Mouse (Mus musculus): Measurements from ENCODE around the gene E130218I03Rik. TPM values are rescaled to one million over a fixed set of nuclear protein-coding genes. Genes with fewer than 3 reads are reported as not detected.

The E130218I03Rik gene
- polyA plus RNA-seq, 2 experiments, result not detected

DNA sequence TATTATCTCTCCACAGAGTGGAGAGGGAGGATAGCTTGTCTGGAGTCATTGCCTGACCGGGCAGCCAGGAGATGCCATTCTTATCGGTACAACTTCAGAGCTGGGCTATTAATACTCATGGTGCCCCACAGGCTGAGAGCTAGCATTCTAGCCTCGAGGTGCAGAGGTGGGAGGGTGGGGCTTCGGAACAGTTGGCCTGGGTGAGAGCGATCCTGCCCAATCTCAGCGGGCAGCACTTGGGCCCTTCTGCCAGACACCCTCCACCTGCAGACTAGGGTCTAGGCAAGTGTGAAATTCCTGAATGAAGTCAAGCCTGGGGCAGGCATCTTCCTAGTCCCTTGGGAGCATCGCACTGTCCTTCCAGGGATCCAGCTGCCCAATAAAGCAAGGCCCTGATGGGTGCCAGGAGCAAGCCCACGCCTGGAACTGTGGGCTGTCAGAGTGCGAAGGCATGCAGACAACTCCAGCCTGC lies 50.3 kb downstream of the E130218I03Rik start:
- H3K4me1 ChIP-seq (replicated peaks; ENCODE audit: control insufficient read depth in 2 of 2, insufficient read depth in 2 of 2, low read length in 1 of 2), result peaks cover 0 to 2% of the 10 kb centered on the region in 2 experiments; a peak in 1 of 4 replicates
- H3K4me2 ChIP-seq (ENCODE audit: low read depth), result no peak overlapping the region
- WGBS (ENCODE audit: insufficient replicate concordance), result 40% methylated on average over 9 of the region's 9 CpGs
- H3K27me3 ChIP-seq (ENCODE audit: control insufficient read depth, insufficient read depth, low read length), result no peaks in the 10 kb centered on the region
- DNase-seq (ENCODE audit: low read depth in 3 of 3, low spot score in 3 of 3), result no peak
- H3K36me3 ChIP-seq (replicated peaks; ENCODE audit: control insufficient read depth, insufficient read depth, low read depth), result no peaks in the 10 kb centered on the region
- H3K9me3 ChIP-seq (ENCODE audit: control insufficient read depth, low read length), result no peaks in the 10 kb centered on the region
- TF ChIP-seq CTCF (IDR thresholded peaks at IDR 0.05; ENCODE audit: low read depth) (no peak), EP300 (IDR thresholded peaks at IDR 0.05; ENCODE audit: low read depth) (no peak)
- H3K4me3 ChIP-seq (ENCODE audit: insufficient read depth in 1 of 2, low read depth in 2 of 2, low read length in 2 of 2), result no peak overlapping the region
- no peak for ATAC-seq (ENCODE audit: insufficient read depth)
- no peak overlapping the region for H3K9ac ChIP-seq (replicated peaks)
- no peak overlapping the region for H3K27ac ChIP-seq

Other genes with a start within 250 kb of the E130218I03Rik start
- gene Dhdds, start 242.7 kb upstream of the E130218I03Rik start, polyA plus RNA-seq (2012; rRNA removed), result 10.5 and 13.3 TPM in 2 replicates
- 16.8 and 17.8 TPM in 2 replicates for gene Dhdds, start 242.7 kb upstream of the E130218I03Rik start, polyA plus RNA-seq (2014; fragmentation: Nextera tagmentation; extraction: Ambion mirVana)
- 0.70 and 0.95 TPM in 2 replicates for gene Lin28a, start 224.8 kb upstream of the E130218I03Rik start, polyA plus RNA-seq (2012; rRNA removed)
- 0.28 and 0.42 TPM in 2 replicates for gene Lin28a, start 224.8 kb upstream of the E130218I03Rik start, polyA plus RNA-seq (2014; fragmentation: Nextera tagmentation; extraction: Ambion mirVana)
- 0.03 and 0.06 TPM in 2 replicates for gene Zfp683, start 189.8 kb upstream of the E130218I03Rik start, polyA plus RNA-seq (2012; rRNA removed)
- not detected in 2 replicates for gene Zfp683, start 189.8 kb upstream of the E130218I03Rik start, polyA plus RNA-seq (2014; fragmentation: Nextera tagmentation; extraction: Ambion mirVana)
- 0.23 TPM in 2 replicates for gene Crybg2, start 182.8 kb upstream of the E130218I03Rik start, polyA plus RNA-seq (2012; rRNA removed)
- 0.42 and 0.67 TPM in 2 replicates for gene Crybg2, start 182.8 kb upstream of the E130218I03Rik start, polyA plus RNA-seq (2014; fragmentation: Nextera tagmentation; extraction: Ambion mirVana)
- 17.1 and 31.5 TPM in 2 replicates for gene Cd52, start 148.6 kb upstream of the E130218I03Rik start, polyA plus RNA-seq (2012; rRNA removed)
- 31.0 and 36.7 TPM in 2 replicates for gene Cd52, start 148.6 kb upstream of the E130218I03Rik start, polyA plus RNA-seq (2014; fragmentation: Nextera tagmentation; extraction: Ambion mirVana)
- gene Ubxn11, start 141.1 kb upstream of the E130218I03Rik start, polyA plus RNA-seq (2012; rRNA removed), result 1.4 TPM in 2 replicates
- 2.0 and 3.7 TPM in 2 replicates for gene Ubxn11, start 141.1 kb upstream of the E130218I03Rik start, polyA plus RNA-seq (2014; fragmentation: Nextera tagmentation; extraction: Ambion mirVana)
- 70.8 and 79.9 TPM in 2 replicates for gene Sh3bgrl3, start 114.9 kb upstream of the E130218I03Rik start, polyA plus RNA-seq (2012; rRNA removed)
- 142 and 153 TPM in 2 replicates for gene Sh3bgrl3, start 114.9 kb upstream of the E130218I03Rik start, polyA plus RNA-seq (2014; fragmentation: Nextera tagmentation; extraction: Ambion mirVana)
- gene Cep85, start 56.5 kb upstream of the E130218I03Rik start, polyA plus RNA-seq (2012; rRNA removed), result 14.2 and 16.9 TPM in 2 replicates
- gene Cep85, start 56.5 kb upstream of the E130218I03Rik start, polyA plus RNA-seq (2014; fragmentation: Nextera tagmentation; extraction: Ambion mirVana), result 30.2 and 35.2 TPM in 2 replicates
- gene Gm7534, start 40.7 kb upstream of the E130218I03Rik start, polyA plus RNA-seq (2012; rRNA removed), result not detected in 2 replicates
- gene Gm7534, start 40.7 kb upstream of the E130218I03Rik start, polyA plus RNA-seq (2014; fragmentation: Nextera tagmentation; extraction: Ambion mirVana), result not detected in 2 replicates
- gene Catsper4, start 16.3 kb upstream of the E130218I03Rik start, polyA plus RNA-seq (2012; rRNA removed), result not detected in 2 replicates
- gene Catsper4, start 16.3 kb upstream of the E130218I03Rik start, polyA plus RNA-seq (2014; fragmentation: Nextera tagmentation; extraction: Ambion mirVana), result not detected in 2 replicates
- gene Cnksr1, start 5.3 kb upstream of the E130218I03Rik start, polyA plus RNA-seq (2012; rRNA removed), result 0.05 and 0.06 TPM in 2 replicates
- 0.35 TPM in 1 of 2 replicates, not detected in the other for gene Cnksr1, start 5.3 kb upstream of the E130218I03Rik start, polyA plus RNA-seq (2014; fragmentation: Nextera tagmentation; extraction: Ambion mirVana)
- 5.6 and 6.4 TPM in 2 replicates for gene Zfp593, start 1.9 kb downstream of the E130218I03Rik start, polyA plus RNA-seq (2012; rRNA removed)
- gene Zfp593, start 1.9 kb downstream of the E130218I03Rik start, polyA plus RNA-seq (2014; fragmentation: Nextera tagmentation; extraction: Ambion mirVana), result 7.1 TPM in 2 replicates
- not detected in 2 replicates for gene Gm30191, start 3.3 kb downstream of the E130218I03Rik start, polyA plus RNA-seq (2012; rRNA removed)
- gene Gm30191, start 3.3 kb downstream of the E130218I03Rik start, polyA plus RNA-seq (2014; fragmentation: Nextera tagmentation; extraction: Ambion mirVana), result not detected in 2 replicates
- 0.77 and 1.1 TPM in 2 replicates for gene Grrp1, start 10.4 kb downstream of the E130218I03Rik start, polyA plus RNA-seq (2012; rRNA removed)
- 0.40 and 0.55 TPM in 2 replicates for gene Grrp1, start 10.4 kb downstream of the E130218I03Rik start, polyA plus RNA-seq (2014; fragmentation: Nextera tagmentation; extraction: Ambion mirVana)
- 2.8 and 4.5 TPM in 2 replicates for gene Pdik1l, start 44.2 kb downstream of the E130218I03Rik start, polyA plus RNA-seq (2012; rRNA removed)
- 11.7 and 12.4 TPM in 2 replicates for gene Pdik1l, start 44.2 kb downstream of the E130218I03Rik start, polyA plus RNA-seq (2014; fragmentation: Nextera tagmentation; extraction: Ambion mirVana)
- 0.07 TPM in 1 of 2 replicates, not detected in the other for gene Trim63, start 71.5 kb downstream of the E130218I03Rik start, polyA plus RNA-seq (2012; rRNA removed)
- gene Trim63, start 71.5 kb downstream of the E130218I03Rik start, polyA plus RNA-seq (2014; fragmentation: Nextera tagmentation; extraction: Ambion mirVana), result not detected in 2 replicates
- 0.02 TPM in 1 of 2 replicates, not detected in the other for gene Slc30a2, start 99.5 kb downstream of the E130218I03Rik start, polyA plus RNA-seq (2012; rRNA removed)
- gene Slc30a2, start 99.5 kb downstream of the E130218I03Rik start, polyA plus RNA-seq (2014; fragmentation: Nextera tagmentation; extraction: Ambion mirVana), result not detected in 2 replicates
- gene Extl1, start 140.2 kb downstream of the E130218I03Rik start, polyA plus RNA-seq (2012; rRNA removed), result 0.04 and 0.16 TPM in 2 replicates
- 0.04 and 0.11 TPM in 2 replicates for gene Extl1, start 140.2 kb downstream of the E130218I03Rik start, polyA plus RNA-seq (2014; fragmentation: Nextera tagmentation; extraction: Ambion mirVana)
- 3.9 and 4.3 TPM in 2 replicates for gene Pafah2, start 152.7 kb downstream of the E130218I03Rik start, polyA plus RNA-seq (2012; rRNA removed)
- 4.3 and 5.4 TPM in 2 replicates for gene Pafah2, start 152.7 kb downstream of the E130218I03Rik start, polyA plus RNA-seq (2014; fragmentation: Nextera tagmentation; extraction: Ambion mirVana)
- 46.2 and 104 TPM in 2 replicates for gene Stmn1, start 224.7 kb downstream of the E130218I03Rik start, polyA plus RNA-seq (2012; rRNA removed)
- 404 and 464 TPM in 2 replicates for gene Stmn1, start 224.7 kb downstream of the E130218I03Rik start, polyA plus RNA-seq (2014; fragmentation: Nextera tagmentation; extraction: Ambion mirVana)